Mouse (Mus musculus): Measurements from ENCODE around the gene T2. TPM values are rescaled to one million over a fixed set of nuclear protein-coding genes. Genes with fewer than 3 reads are reported as not detected.
A peak's percentile ranks its signal among the peaks of the same experiment; 100 is the strongest.

The T2 gene
- polyA plus RNA-seq, 1 experiment from 2014 or later: 0.62 TPM

- H3K4me3 ChIP-seq (ENCODE audit: low read length): no peak overlapping the region
- 11% methylated on average over 16 of the region's 16 CpGs for WGBS
- H3K4me1 ChIP-seq (ENCODE audit: insufficient read depth, low read length): peaks cover 12% of the 10 kb centered on the region
- peak; percentile 37; the same call in 1 of the 2 replicates for ATAC-seq (ENCODE audit: low FRiP score, low TSS enrichment)
- no peak overlapping the region for H3K27ac ChIP-seq (ENCODE audit: low read length)
- 0 out of 2 replicates have a peak overlapping the region, but pooled peaks have one; percentile 29 for H3K9ac ChIP-seq (replicated peaks; ENCODE audit: low read length)
- H3K36me3 ChIP-seq (ENCODE audit: insufficient read depth, low read length): no peaks in the 10 kb centered on the region
- H3K4me2 ChIP-seq (replicated peaks; ENCODE audit: low read depth, low read length): peak overlapping the region; percentile 18; the same call in 1 of the 2 replicates
- no peaks in the 10 kb centered on the region for H3K9me3 ChIP-seq (ENCODE audit: low read length)
- no peaks in the 10 kb centered on the region for H3K27me3 ChIP-seq (ENCODE audit: insufficient read depth, low read length)
Observed at GRCm38 (mm10) chr17:8408589-8409295, 53.0 kb downstream of the T2 start.

GRCm38 (mm10) chr17:8410330-8410729 lies 54.5 kb downstream of the T2 start:
- Histone ChIP-seq H3K4me3 (ENCODE audit: low read length) (no peak overlapping the region), H3K36me3 (ENCODE audit: insufficient read depth, low read length) (no peaks in the 10 kb centered on the region), H3K4me2 (replicated peaks; ENCODE audit: low read depth, low read length) (no peak overlapping the region), H3K9me3 (ENCODE audit: low read length) (no peaks in the 10 kb centered on the region), H3K4me1 (ENCODE audit: insufficient read depth, low read length) (peaks cover 20% of the 10 kb centered on the region), H3K9ac (replicated peaks; ENCODE audit: low read length) (no peak overlapping the region), H3K27me3 (ENCODE audit: insufficient read depth, low read length) (no peaks in the 10 kb centered on the region), H3K27ac (ENCODE audit: low read length) (no peak overlapping the region)
- ATAC-seq (ENCODE audit: low FRiP score, low TSS enrichment): no peak
- WGBS: 80% methylated on average over 2 of the region's 2 CpGs

GRCm38 (mm10) chr17:8413656-8414055 lies 57.9 kb downstream of the T2 start:
- H3K9me3 ChIP-seq (ENCODE audit: low read length): no peaks in the 10 kb centered on the region
- peak; percentile 73 for ATAC-seq (ENCODE audit: low FRiP score, low TSS enrichment)
- H3K9ac ChIP-seq (replicated peaks; ENCODE audit: low read length): no peak overlapping the region
- peaks cover 22% of the 10 kb centered on the region for H3K4me1 ChIP-seq (ENCODE audit: insufficient read depth, low read length)
- H3K4me2 ChIP-seq (replicated peaks; ENCODE audit: low read depth, low read length): no peak overlapping the region
- H3K27me3 ChIP-seq (ENCODE audit: insufficient read depth, low read length): no peaks in the 10 kb centered on the region
- H3K36me3 ChIP-seq (ENCODE audit: insufficient read depth, low read length): no peaks in the 10 kb centered on the region
- H3K27ac ChIP-seq (ENCODE audit: low read length): no peak overlapping the region
- 56% methylated on average over 5 of the region's 5 CpGs for WGBS
- H3K4me3 ChIP-seq (ENCODE audit: low read length): no peak overlapping the region

GRCm38 (mm10) chr17:8415533-8415932 lies 59.7 kb downstream of the T2 start:
- H3K4me1 ChIP-seq (ENCODE audit: insufficient read depth, low read length): peaks cover 14% of the 10 kb centered on the region; the same call in 1 of the 2 replicates
- H3K9ac ChIP-seq (replicated peaks; ENCODE audit: low read length): no peak overlapping the region; the same call in 1 of the 2 replicates
- H3K36me3 ChIP-seq (ENCODE audit: insufficient read depth, low read length): no peaks in the 10 kb centered on the region
- no peak overlapping the region for H3K4me2 ChIP-seq (replicated peaks; ENCODE audit: low read depth, low read length)
- WGBS: 17% methylated on average over 8 of the region's 8 CpGs
- no peak overlapping the region for H3K27ac ChIP-seq (ENCODE audit: low read length)
- H3K4me3 ChIP-seq (ENCODE audit: low read length): no peak overlapping the region
- H3K27me3 ChIP-seq (ENCODE audit: insufficient read depth, low read length): no peaks in the 10 kb centered on the region
- no peaks in the 10 kb centered on the region for H3K9me3 ChIP-seq (ENCODE audit: low read length)
- peak; percentile 85 for ATAC-seq (ENCODE audit: low FRiP score, low TSS enrichment)

GRCm38 (mm10) chr17:8416865-8417264 lies 61.1 kb downstream of the T2 start:
- H3K4me2 ChIP-seq (replicated peaks; ENCODE audit: low read depth, low read length): no peak overlapping the region
- no peak for ATAC-seq (ENCODE audit: low FRiP score, low TSS enrichment)
- 60% methylated on average over 8 of the region's 8 CpGs for WGBS

GRCm38 (mm10) chr17:8420739-8421138 lies 64.9 kb downstream of the T2 start:
- Histone ChIP-seq H3K27me3 (ENCODE audit: insufficient read depth, low read length) (no peaks in the 10 kb centered on the region), H3K27ac (ENCODE audit: low read length) (no peak overlapping the region), H3K4me3 (ENCODE audit: low read length) (no peak overlapping the region), H3K4me2 (replicated peaks; ENCODE audit: low read depth, low read length) (no peak overlapping the region), H3K4me1 (ENCODE audit: insufficient read depth, low read length) (0 out of 2 replicates have a peak, but pooled peaks cover 2% of the 10 kb centered on the region), H3K36me3 (ENCODE audit: insufficient read depth, low read length) (no peaks in the 10 kb centered on the region), H3K9ac (replicated peaks; ENCODE audit: low read length) (no peak overlapping the region), H3K9me3 (ENCODE audit: low read length) (0 out of 2 replicates have a peak, but pooled peaks cover 2% of the 10 kb centered on the region)
- 53% methylated on average over 1 of the region's 1 CpGs for WGBS
- ATAC-seq (ENCODE audit: low FRiP score, low TSS enrichment): no peak

More at GRCm38 (mm10) chr17:8416865-8417264, 61.1 kb downstream of the T2 start:
- Histone ChIP-seq H3K27ac (ENCODE audit: low read length) (no peak overlapping the region), H3K9me3 (ENCODE audit: low read length) (no peaks in the 10 kb centered on the region), H3K36me3 (ENCODE audit: insufficient read depth, low read length) (no peaks in the 10 kb centered on the region), H3K4me1 (ENCODE audit: insufficient read depth, low read length) (peaks cover 14% of the 10 kb centered on the region; the same call in 1 of the 2 replicates), H3K9ac (replicated peaks; ENCODE audit: low read length) (no peak overlapping the region), H3K27me3 (ENCODE audit: insufficient read depth, low read length) (no peaks in the 10 kb centered on the region), H3K4me3 (ENCODE audit: low read length) (no peak overlapping the region)

- H3K27ac ChIP-seq (ENCODE audit: low read length): no peak overlapping the region
- 21% methylated on average over 5 of the region's 5 CpGs for WGBS
- no peak overlapping the region for H3K9ac ChIP-seq (replicated peaks; ENCODE audit: low read length)
- no peak overlapping the region for H3K4me3 ChIP-seq (ENCODE audit: low read length)
- ATAC-seq (ENCODE audit: low FRiP score, low TSS enrichment): no peak
- H3K36me3 ChIP-seq (ENCODE audit: insufficient read depth, low read length): no peaks in the 10 kb centered on the region
- H3K9me3 ChIP-seq (ENCODE audit: low read length): 0 out of 2 replicates have a peak, but pooled peaks cover 2% of the 10 kb centered on the region
- no peaks in the 10 kb centered on the region for H3K27me3 ChIP-seq (ENCODE audit: insufficient read depth, low read length)
- no peaks in the 10 kb centered on the region for H3K4me1 ChIP-seq (ENCODE audit: insufficient read depth, low read length)
- H3K4me2 ChIP-seq (replicated peaks; ENCODE audit: low read depth, low read length): no peak overlapping the region
Observed at GRCm38 (mm10) chr17:8421517-8421916, 65.7 kb downstream of the T2 start.

GRCm38 (mm10) chr17:8423283-8423682 lies 67.5 kb downstream of the T2 start:
- WGBS: 62% methylated on average over 2 of the region's 2 CpGs
- H3K27me3 ChIP-seq (ENCODE audit: insufficient read depth, low read length): peaks cover 14% of the 10 kb centered on the region
- H3K4me3 ChIP-seq (ENCODE audit: low read length): no peak overlapping the region
- H3K4me2 ChIP-seq (replicated peaks; ENCODE audit: low read depth, low read length): no peak overlapping the region
- 0 out of 2 replicates have a peak, but pooled peaks cover 2% of the 10 kb centered on the region for H3K9me3 ChIP-seq (ENCODE audit: low read length)
- no peak overlapping the region for H3K9ac ChIP-seq (replicated peaks; ENCODE audit: low read length)
- H3K27ac ChIP-seq (ENCODE audit: low read length): no peak overlapping the region
- no peaks in the 10 kb centered on the region for H3K4me1 ChIP-seq (ENCODE audit: insufficient read depth, low read length)
- no peaks in the 10 kb centered on the region for H3K36me3 ChIP-seq (ENCODE audit: insufficient read depth, low read length)
- ATAC-seq (ENCODE audit: low FRiP score, low TSS enrichment): no peak

- no peak for ATAC-seq (ENCODE audit: low FRiP score, low TSS enrichment)
- H3K9ac ChIP-seq (replicated peaks; ENCODE audit: low read length): no peak overlapping the region
- H3K4me1 ChIP-seq (ENCODE audit: insufficient read depth, low read length): peaks cover 18% of the 10 kb centered on the region
- H3K36me3 ChIP-seq (ENCODE audit: insufficient read depth, low read length): no peaks in the 10 kb centered on the region
- no peak overlapping the region for H3K27ac ChIP-seq (ENCODE audit: low read length)
- H3K4me2 ChIP-seq (replicated peaks; ENCODE audit: low read depth, low read length): no peak overlapping the region
- 2% methylated on average over 16 of the region's 16 CpGs for WGBS
- H3K27me3 ChIP-seq (ENCODE audit: insufficient read depth, low read length): peaks cover 75% of the 10 kb centered on the region
- no peaks in the 10 kb centered on the region for H3K9me3 ChIP-seq (ENCODE audit: low read length)
- no peak overlapping the region for H3K4me3 ChIP-seq (ENCODE audit: low read length)
Observed at GRCm38 (mm10) chr17:8429436-8429835, 73.6 kb downstream of the T2 start.

GRCm38 (mm10) chr17:8429896-8430295 lies 74.1 kb downstream of the T2 start:
- Histone ChIP-seq H3K9ac (replicated peaks; ENCODE audit: low read length) (no peak overlapping the region), H3K9me3 (ENCODE audit: low read length) (no peaks in the 10 kb centered on the region), H3K4me3 (ENCODE audit: low read length) (no peak overlapping the region), H3K27me3 (ENCODE audit: insufficient read depth, low read length) (peaks cover 80% of the 10 kb centered on the region), H3K4me1 (ENCODE audit: insufficient read depth, low read length) (peaks cover 20% of the 10 kb centered on the region), H3K36me3 (ENCODE audit: insufficient read depth, low read length) (no peaks in the 10 kb centered on the region), H3K27ac (ENCODE audit: low read length) (no peak overlapping the region), H3K4me2 (replicated peaks; ENCODE audit: low read depth, low read length) (no peak overlapping the region)
- ATAC-seq (ENCODE audit: low FRiP score, low TSS enrichment): no peak
- 5% methylated on average over 5 of the region's 5 CpGs for WGBS
